Comparison of ENCODE assay signal across 12 mouse cellular contexts in the genomic region with DNA sequence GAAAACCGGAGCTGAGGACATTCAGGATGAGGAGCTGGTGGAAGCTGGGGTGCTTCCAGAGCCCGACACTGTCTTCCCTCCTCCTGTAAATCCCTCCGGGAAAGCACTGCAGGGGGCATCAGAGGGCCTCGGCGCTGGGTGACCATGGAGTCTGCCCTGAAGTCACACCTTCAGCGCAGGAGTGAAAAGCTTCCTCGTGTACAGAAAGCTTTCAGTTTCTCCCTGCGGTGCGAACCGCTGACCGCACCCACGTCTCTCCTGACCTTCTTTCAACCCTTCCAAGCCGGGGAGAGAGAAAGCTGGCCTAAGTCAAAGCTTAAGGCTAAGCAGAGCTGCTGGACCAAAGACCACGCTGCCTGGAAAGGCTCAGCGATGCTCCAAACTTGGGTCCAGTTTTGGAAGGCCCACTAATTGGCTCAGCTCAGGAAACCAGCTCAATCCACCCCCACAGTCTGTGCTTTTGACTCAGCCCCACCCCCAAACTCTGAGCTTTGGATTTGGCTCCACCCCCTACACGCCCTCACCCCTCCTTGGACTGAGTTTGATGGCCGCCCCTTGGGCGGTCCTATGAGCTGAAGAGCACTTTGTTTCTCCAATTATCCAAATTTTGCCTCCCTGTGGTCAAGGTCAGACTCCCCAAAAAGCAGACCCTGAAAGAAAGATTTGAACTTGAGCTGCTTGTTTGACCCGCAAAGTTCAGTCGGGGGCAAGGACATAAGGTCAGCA.
A peak's percentile ranks its signal among the peaks of the same experiment; 100 is the strongest.
DNase-seq lines count a peak whose midpoint lies in the region; ATAC-seq lines count a peak whose summit lies in the region.
"Had no signal": no experiment of that assay in that cellular context is flagged by ENCODE, and none has a peak within 500 bp of the region (broad histone marks: within the 10 kb centered on the region; RNA-seq: fewer than 3 reads in every experiment).

No protein-coding gene starts in this region.

- peak; percentile 10 for DNase-seq in gastrocnemius, postnatal 14 days
- no peak for DNase-seq in gastrocnemius, adult 18-20 months (ENCODE audit: low spot score)
- no peak for DNase-seq in liver, embryonic 11.5 days (ENCODE audit: low spot score)
- no peak for DNase-seq in liver
- DNase-seq in forebrain, embryonic 10.5 days (ENCODE audit: extremely low spot score, low spot score), result no peak
- DNase-seq: adrenal gland, adult 2 months; cerebellum, adult 9-11 months had no signal

- H3K9me3 ChIP-seq in liver, embryonic 11.5 days (ENCODE audit: control insufficient read depth, low read length), result no peaks in the 10 kb centered on the region
- peaks cover 14% of the 10 kb centered on the region; the same call in 1 of the 2 replicates for H3K9me3 ChIP-seq in forebrain, embryonic 10.5 days

- H3K36me3 ChIP-seq in liver, embryonic 11.5 days (ENCODE audit: control insufficient read depth, insufficient read depth, low read length), result no peaks in the 10 kb centered on the region
- H3K36me3 ChIP-seq in forebrain, embryonic 10.5 days (replicated peaks), result no peaks in the 10 kb centered on the region
- H3K36me3 ChIP-seq: limb, embryonic 12.5 days had no signal

- peak overlapping the region; percentile 12; the same call in 1 of the 2 replicates for H3K4me3 ChIP-seq in liver, embryonic 11.5 days (ENCODE audit: low read depth, low read length)
- no peak overlapping the region for H3K4me3 ChIP-seq in forebrain, embryonic 10.5 days
- H3K4me3 ChIP-seq: limb, embryonic 12.5 days had no signal

- H3K4me2 ChIP-seq in liver, embryonic 11.5 days, result peak overlapping the region; percentile 44
- H3K4me2 ChIP-seq: limb, embryonic 12.5 days had no signal

- 0 out of 2 replicates have a peak, but pooled peaks cover 2% of the 10 kb centered on the region for H3K4me1 ChIP-seq in liver, embryonic 11.5 days (replicated peaks; ENCODE audit: control insufficient read depth, insufficient read depth, low read length)
- peaks cover 35% of the 10 kb centered on the region for H3K4me1 ChIP-seq in forebrain, embryonic 10.5 days

- WGBS in liver, embryonic 11.5 days, result 19% methylated on average over 20 of the region's 20 CpGs
- WGBS in forebrain, embryonic 10.5 days, result 54% methylated on average over 20 of the region's 20 CpGs

- peaks cover 37% of the 10 kb centered on the region for H3K27me3 ChIP-seq in liver, embryonic 11.5 days (replicated peaks; ENCODE audit: control insufficient read depth, insufficient read depth, low read length)
- peaks cover 45% of the 10 kb centered on the region for H3K27me3 ChIP-seq in forebrain, embryonic 10.5 days (ENCODE audit: poor library complexity, severe bottlenecking)

- H3K27ac ChIP-seq in liver, embryonic 11.5 days (ENCODE audit: low read depth, low read length), result no peak overlapping the region
- no peak overlapping the region for H3K27ac ChIP-seq in forebrain, embryonic 10.5 days
- H3K27ac ChIP-seq: limb, embryonic 12.5 days had no signal

- no peak for ATAC-seq in liver, embryonic 11.5 days (replicated peaks; ENCODE audit: low FRiP score)
- peak; percentile 49 to 76 for ATAC-seq in hematopoietic stem cell, adult 5-6 weeks (replicated peaks in 1 of 2; ENCODE audit: insufficient read depth in 1 of 2, low FRiP score in 2 of 2, low TSS enrichment in 1 of 2, low read depth in 1 of 2, poor library complexity in 2 of 2, severe bottlenecking in 2 of 2)
- ATAC-seq in megakaryocyte progenitor cell, adult 5-6 weeks (replicated peaks; ENCODE audit: poor library complexity), result peak; percentile 55
- no peak for ATAC-seq in inflammation-experienced regulatory T-cells, adult 6 months
- ATAC-seq: hindbrain, embryonic 16.5 days had no signal

- intact Hi-C loops in gastrocnemius, postnatal 14 days (cut with DNase I; ENCODE audit: low total_unique reads), result no loop called here

- H3K9ac ChIP-seq in liver, embryonic 11.5 days (ENCODE audit: low read depth, low read length), result no peak overlapping the region
- H3K9ac ChIP-seq: limb, embryonic 12.5 days had no signal

Comparison
In these comparisons a context has a peak if more than half of its experiments do, and no peak if none do; other contexts are left out.
1. ATAC-seq: peak in hematopoietic stem cell, adult 5-6 weeks (2 of 2) and megakaryocyte progenitor cell, adult 5-6 weeks (single experiment); none in liver, embryonic 11.5 days (single experiment) and inflammation-experienced regulatory T-cells, adult 6 months (single experiment).